Comparison of ENCODE assay signal across 8 mouse cellular contexts in genomic region chr4:139086037-139086436, GRCm38 (mm10). TPM values are rescaled to one million over a fixed set of nuclear protein-coding genes. Genes with fewer than 3 reads are reported as not detected.
DNase-seq lines count a peak whose midpoint lies in the region; ATAC-seq and TF ChIP-seq lines count a peak whose summit lies in the region.

No protein-coding gene starts in this region.

- H3K4me2 ChIP-seq in liver, postnatal 0 days (ENCODE audit: low read depth, low read length) = no peak overlapping the region

- WGBS in embryonic facial prominence, embryonic 10.5 days = 22% methylated on average over 5 of the region's 5 CpGs
- 14% methylated on average over 5 of the region's 5 CpGs for whole genome bisulfite sequencing in liver, postnatal 0 days (ENCODE audit: insufficient replicate concordance)

- peak; percentile 90 for DNase-seq in adrenal gland, postnatal 14 days
- peak; percentile 84 for DNase-seq in embryonic facial prominence, embryonic 10.5 days (ENCODE audit: low spot score)
- peak; percentile 58 to 82 for DNase-seq in heart, adult 9 months (ENCODE audit: low spot score in 2 of 2)
- DNase-seq in kidney, postnatal 14 days = peak; percentile 88
- DNase-seq in liver, postnatal 0 days = peak; percentile 85
- DNase-seq in retina, adult 2 months (ENCODE audit: low read depth, low spot score) = peak; percentile 66
- DNase-seq in thymus, postnatal 0 days (ENCODE audit: low spot score) = peak; percentile 86

- no peak for TF ChIP-seq EP300 in liver, postnatal 0 days (IDR thresholded peaks at IDR 0.05; ENCODE audit: low read depth)

- H3K27ac ChIP-seq in embryonic facial prominence, embryonic 10.5 days (replicated peaks) = no peak overlapping the region
- no peak overlapping the region for H3K27ac ChIP-seq in liver, postnatal 0 days (ENCODE audit: low read depth)

- no peak overlapping the region for H3K9ac ChIP-seq in liver, postnatal 0 days (replicated peaks)

- no peak overlapping the region for H3K4me3 ChIP-seq in E14TG2a.4 (replicated peaks; ENCODE audit: low read length)
- no peak overlapping the region for H3K4me3 ChIP-seq in embryonic facial prominence, embryonic 10.5 days
- H3K4me3 ChIP-seq in liver, postnatal 0 days (ENCODE audit: low read depth, low read length) = no peak overlapping the region

- H3K4me1 ChIP-seq in E14TG2a.4 (replicated peaks; ENCODE audit: low read depth, low read length) = peaks cover 37% of the 10 kb centered on the region
- peaks cover 43% of the 10 kb centered on the region for H3K4me1 ChIP-seq in embryonic facial prominence, embryonic 10.5 days
- H3K4me1 ChIP-seq in liver, postnatal 0 days (ENCODE audit: insufficient read depth) = no peaks in the 10 kb centered on the region

- no peaks in the 10 kb centered on the region for H3K36me3 ChIP-seq in E14TG2a.4 (ENCODE audit: insufficient read depth, low read length)
- peaks cover 49% of the 10 kb centered on the region for H3K36me3 ChIP-seq in embryonic facial prominence, embryonic 10.5 days (replicated peaks)
- no peaks in the 10 kb centered on the region for H3K36me3 ChIP-seq in liver, postnatal 0 days (replicated peaks; ENCODE audit: insufficient read depth, low read length)

- ATAC-seq in liver, postnatal 0 days = peak; percentile 45

- no peaks in the 10 kb centered on the region for H3K9me3 ChIP-seq in E14TG2a.4 (ENCODE audit: low read length)
- no peaks in the 10 kb centered on the region for H3K9me3 ChIP-seq in embryonic facial prominence, embryonic 10.5 days
- no peaks in the 10 kb centered on the region for H3K9me3 ChIP-seq in liver, postnatal 0 days (ENCODE audit: low read length)

- peaks cover 86% of the 10 kb centered on the region for H3K27me3 ChIP-seq in E14TG2a.4 (ENCODE audit: insufficient read depth, low read length)
- H3K27me3 ChIP-seq in embryonic facial prominence, embryonic 10.5 days (replicated peaks; ENCODE audit: low read depth, poor library complexity, severe bottlenecking) = peaks cover 59% of the 10 kb centered on the region
- peaks cover 14% of the 10 kb centered on the region for H3K27me3 ChIP-seq in liver, postnatal 0 days (ENCODE audit: insufficient read depth, low read length)

- peak; percentile 56 for TF ChIP-seq CTCF in E14TG2a.4 (conservative IDR thresholded peaks at IDR 0.05; ENCODE audit: low read length)
- peak; percentile 93 for TF ChIP-seq CTCF in liver, postnatal 0 days (IDR thresholded peaks at IDR 0.05; ENCODE audit: low read depth)

RNA-seq across cellular contexts. Expression of gene Nbl1, which starts 6.8 kb away (rescaled TPM):
- total RNA-seq in adrenal gland, postnatal 14 days (2021) = 33.7 and 39.8 TPM in 2 replicates
- 51.7 and 80.8 TPM in 2 replicates for polyA plus RNA-seq in embryonic facial prominence, embryonic 10.5 days (2016; fragmentation: Nextera tagmentation; extraction: Ambion mirVana)
- 3.0 and 3.1 TPM in 2 replicates for polyA plus RNA-seq in liver, postnatal 0 days (2015; fragmentation: Nextera tagmentation; extraction: Ambion mirVana)
- polyA plus RNA-seq in thymus, postnatal 0 days (2015; fragmentation: Nextera tagmentation; extraction: Ambion mirVana) = 19.8 and 20.9 TPM in 2 replicates

RNA-seq across cellular contexts. Expression of gene Htr6, which starts 10.7 kb away (rescaled TPM):
- total RNA-seq in adrenal gland, postnatal 14 days (2021) = 0.15 TPM in 1 of 2 replicates, not detected in the other
- polyA plus RNA-seq in embryonic facial prominence, embryonic 10.5 days (2016; fragmentation: Nextera tagmentation; extraction: Ambion mirVana) = 0.23 and 0.26 TPM in 2 replicates
- not detected in 2 replicates for polyA plus RNA-seq in liver, postnatal 0 days (2015; fragmentation: Nextera tagmentation; extraction: Ambion mirVana)
- polyA plus RNA-seq in thymus, postnatal 0 days (2015; fragmentation: Nextera tagmentation; extraction: Ambion mirVana) = not detected in 2 replicates

RNA-seq across cellular contexts. Expression of gene Minos1, which starts 44.9 kb away (rescaled TPM):
- total RNA-seq in adrenal gland, postnatal 14 days (2021) = 480 and 499 TPM in 2 replicates
- 431 and 444 TPM in 2 replicates for polyA plus RNA-seq in embryonic facial prominence, embryonic 10.5 days (2016; fragmentation: Nextera tagmentation; extraction: Ambion mirVana)
- polyA plus RNA-seq in liver, postnatal 0 days (2015; fragmentation: Nextera tagmentation; extraction: Ambion mirVana) = 384 and 387 TPM in 2 replicates
- 777 and 795 TPM in 2 replicates for polyA plus RNA-seq in thymus, postnatal 0 days (2015; fragmentation: Nextera tagmentation; extraction: Ambion mirVana)
